Mouse (Mus musculus): Measurements from ENCODE around the gene Bcl2l1. TPM values are rescaled to one million over a fixed set of nuclear protein-coding genes. Genes with fewer than 3 reads are reported as not detected.

Gene Bcl2l1
- total and polyA plus RNA-seq, 2 experiments: 14.9 to 30.4 TPM

GRCm38 (mm10) chr2:152821023-152821422 lies 10.5 kb downstream of the Bcl2l1 start:
- H3K27ac ChIP-seq (replicated peaks; ENCODE audit: insufficient read depth, low read depth, low read length): peak overlapping the region; percentile 65
- peaks cover 34% of the 10 kb centered on the region for H3K4me1 ChIP-seq (ENCODE audit: control insufficient read depth, insufficient read depth, low read length)
- H3K27me3 ChIP-seq (ENCODE audit: control insufficient read depth, insufficient read depth, low read length): no peaks in the 10 kb centered on the region
- H3K4me3 ChIP-seq (ENCODE audit: insufficient read depth, low read depth, low read length): no peak overlapping the region
- 68% methylated on average over 5 of the region's 5 CpGs for WGBS
- TF ChIP-seq POLR2A (IDR thresholded peaks at IDR 0.05; ENCODE audit: extremely low read depth, insufficient read depth, low read length) (no peak), CTCF (IDR thresholded peaks at IDR 0.05; ENCODE audit: low read depth, low read length) (no peak)
- DNase-seq (ENCODE audit: extremely low read depth, low read depth, low spot score): no peak
- peaks cover 61% of the 10 kb centered on the region for H3K79me2 ChIP-seq (ENCODE audit: control insufficient read depth, insufficient read depth, low read length)
- H3K9ac ChIP-seq (ENCODE audit: low read depth, low read length): no peak overlapping the region
- H3K36me3 ChIP-seq (ENCODE audit: control insufficient read depth, insufficient read depth, low read length): peaks cover 4% of the 10 kb centered on the region

- whole genome bisulfite sequencing: 60% methylated on average over 2 of the region's 2 CpGs
- no peak for DNase-seq (ENCODE audit: extremely low read depth, low read depth, low spot score)
- Histone ChIP-seq H3K9ac (ENCODE audit: low read depth, low read length) (no peak overlapping the region), H3K27me3 (ENCODE audit: control insufficient read depth, insufficient read depth, low read length) (no peaks in the 10 kb centered on the region), H3K4me3 (ENCODE audit: insufficient read depth, low read depth, low read length) (no peak overlapping the region), H3K36me3 (ENCODE audit: control insufficient read depth, insufficient read depth, low read length) (peaks cover 3% of the 10 kb centered on the region), H3K27ac (replicated peaks; ENCODE audit: insufficient read depth, low read depth, low read length) (peak overlapping the region; percentile 65), H3K79me2 (ENCODE audit: control insufficient read depth, insufficient read depth, low read length) (peaks cover 63% of the 10 kb centered on the region), H3K4me1 (ENCODE audit: control insufficient read depth, insufficient read depth, low read length) (peaks cover 40% of the 10 kb centered on the region)
- no peak for TF ChIP-seq CTCF (IDR thresholded peaks at IDR 0.05; ENCODE audit: low read depth, low read length)
These were observed 11.2 kb downstream of the Bcl2l1 start for GRCm38 (mm10) chr2:152820369-152820768.

GRCm38 (mm10) chr2:152819926-152820325 lies 11.6 kb downstream of the Bcl2l1 start:
- Histone ChIP-seq H3K36me3 (ENCODE audit: control insufficient read depth, insufficient read depth, low read length) (peaks cover 3% of the 10 kb centered on the region), H3K4me3 (ENCODE audit: insufficient read depth, low read depth, low read length) (no peak overlapping the region), H3K9ac (ENCODE audit: low read depth, low read length) (no peak overlapping the region), H3K27ac (replicated peaks; ENCODE audit: insufficient read depth, low read depth, low read length) (peak overlapping the region; percentile 65), H3K27me3 (ENCODE audit: control insufficient read depth, insufficient read depth, low read length) (no peaks in the 10 kb centered on the region), H3K4me1 (ENCODE audit: control insufficient read depth, insufficient read depth, low read length) (peaks cover 42% of the 10 kb centered on the region), H3K79me2 (ENCODE audit: control insufficient read depth, insufficient read depth, low read length) (peaks cover 62% of the 10 kb centered on the region)
- TF ChIP-seq POLR2A (IDR thresholded peaks at IDR 0.05; ENCODE audit: extremely low read depth, insufficient read depth, low read length) (no peak), CTCF (IDR thresholded peaks at IDR 0.05; ENCODE audit: low read depth, low read length) (no peak)
- no peak for DNase-seq (ENCODE audit: extremely low read depth, low read depth, low spot score)
- 87% methylated on average over 4 of the region's 4 CpGs for WGBS

- WGBS: 96% methylated on average over 3 of the region's 3 CpGs
- no peak for TF ChIP-seq POLR2A (IDR thresholded peaks at IDR 0.05; ENCODE audit: extremely low read depth, insufficient read depth, low read length)
- TF ChIP-seq CTCF (IDR thresholded peaks at IDR 0.05; ENCODE audit: low read depth, low read length): no peak
- peak overlapping the region; percentile 33 for H3K27ac ChIP-seq (replicated peaks; ENCODE audit: insufficient read depth, low read depth, low read length)
- H3K27me3 ChIP-seq (ENCODE audit: control insufficient read depth, insufficient read depth, low read length): no peaks in the 10 kb centered on the region
- H3K4me1 ChIP-seq (ENCODE audit: control insufficient read depth, insufficient read depth, low read length): peaks cover 45% of the 10 kb centered on the region
- H3K4me3 ChIP-seq (ENCODE audit: insufficient read depth, low read depth, low read length): no peak overlapping the region
- no peak overlapping the region for H3K9ac ChIP-seq (ENCODE audit: low read depth, low read length)
- peaks cover 58% of the 10 kb centered on the region for H3K79me2 ChIP-seq (ENCODE audit: control insufficient read depth, insufficient read depth, low read length)
- DNase-seq (ENCODE audit: extremely low read depth, low read depth, low spot score): no peak
- peaks cover 3% of the 10 kb centered on the region for H3K36me3 ChIP-seq (ENCODE audit: control insufficient read depth, insufficient read depth, low read length)
These were observed 12.4 kb downstream of the Bcl2l1 start for GRCm38 (mm10) chr2:152819097-152819624.

GRCm38 (mm10) chr2:152818679-152819078 lies 12.8 kb downstream of the Bcl2l1 start:
- no peak for DNase-seq (ENCODE audit: extremely low read depth, low read depth, low spot score)
- Histone ChIP-seq H3K4me3 (ENCODE audit: insufficient read depth, low read depth, low read length) (no peak overlapping the region), H3K4me1 (ENCODE audit: control insufficient read depth, insufficient read depth, low read length) (peaks cover 49% of the 10 kb centered on the region), H3K79me2 (ENCODE audit: control insufficient read depth, insufficient read depth, low read length) (peaks cover 56% of the 10 kb centered on the region), H3K36me3 (ENCODE audit: control insufficient read depth, insufficient read depth, low read length) (peaks cover 3% of the 10 kb centered on the region), H3K27ac (replicated peaks; ENCODE audit: insufficient read depth, low read depth, low read length) (no peak overlapping the region), H3K27me3 (ENCODE audit: control insufficient read depth, insufficient read depth, low read length) (no peaks in the 10 kb centered on the region), H3K9ac (ENCODE audit: low read depth, low read length) (no peak overlapping the region)
- no peak for TF ChIP-seq POLR2A (IDR thresholded peaks at IDR 0.05; ENCODE audit: extremely low read depth, insufficient read depth, low read length)
- no peak for TF ChIP-seq CTCF (IDR thresholded peaks at IDR 0.05; ENCODE audit: low read depth, low read length)
- WGBS: 93% methylated on average over 5 of the region's 5 CpGs

GRCm38 (mm10) chr2:152817596-152818291 lies 13.8 kb downstream of the Bcl2l1 start:
- no peak overlapping the region for H3K4me3 ChIP-seq (ENCODE audit: insufficient read depth, low read depth, low read length)
- H3K36me3 ChIP-seq (ENCODE audit: control insufficient read depth, insufficient read depth, low read length): peaks cover 3% of the 10 kb centered on the region
- H3K9ac ChIP-seq (ENCODE audit: low read depth, low read length): no peak overlapping the region
- H3K27me3 ChIP-seq (ENCODE audit: control insufficient read depth, insufficient read depth, low read length): no peaks in the 10 kb centered on the region
- no peak for DNase-seq (ENCODE audit: extremely low read depth, low read depth, low spot score)
- WGBS: 12% methylated on average over 6 of the region's 6 CpGs
- TF ChIP-seq CTCF (IDR thresholded peaks at IDR 0.05; ENCODE audit: low read depth, low read length) (no peak), POLR2A (IDR thresholded peaks at IDR 0.05; ENCODE audit: extremely low read depth, insufficient read depth, low read length) (no peak)
- peaks cover 49% of the 10 kb centered on the region for H3K4me1 ChIP-seq (ENCODE audit: control insufficient read depth, insufficient read depth, low read length)
- H3K27ac ChIP-seq (replicated peaks; ENCODE audit: insufficient read depth, low read depth, low read length): peak overlapping the region; percentile 37
- peaks cover 62% of the 10 kb centered on the region for H3K79me2 ChIP-seq (ENCODE audit: control insufficient read depth, insufficient read depth, low read length)
